Mouse (Mus musculus): ENCODE measurements around the gene Cdc20b.

DNA sequence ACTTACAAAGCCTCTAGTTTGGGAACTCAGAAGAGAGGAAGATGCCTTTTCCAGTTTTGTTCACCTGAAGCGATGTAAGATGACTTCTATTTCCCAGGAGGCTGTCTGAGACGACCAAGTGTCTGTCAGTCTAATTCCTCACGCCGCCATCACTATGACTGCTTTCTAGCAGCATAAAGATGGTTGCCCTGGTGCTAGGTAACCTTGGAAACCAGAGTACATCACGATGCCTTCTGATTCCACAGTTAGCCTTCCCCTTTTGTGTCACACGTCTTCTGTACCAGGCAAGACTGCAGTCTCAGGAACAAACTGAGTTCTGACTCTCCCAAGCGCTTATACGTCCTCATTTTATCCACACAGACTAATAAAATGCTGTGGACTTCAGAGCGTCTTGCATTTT, 44.1 kb downstream of the Cdc20b start:
- TF ChIP-seq POLR2A (IDR thresholded peaks at IDR 0.05; ENCODE audit: insufficient read depth, low read depth, low read length) (no peak), CTCF (IDR thresholded peaks at IDR 0.05; ENCODE audit: insufficient read depth, low read depth, low read length) (no peak)

All from olfactory bulb, adult 2 months (tissue).